Mouse (Mus musculus): ENCODE data around the gene Foxred2. TPM values are rescaled to one million over a fixed set of nuclear protein-coding genes. Genes with fewer than 3 reads are reported as not detected.

The Foxred2 gene
- polyA plus RNA-seq, 1 experiment = 10.9 TPM

GRCm38 (mm10) chr15:77925195-77925594 lies 31.3 kb downstream of the Foxred2 start:
- peaks cover 55% of the 10 kb centered on the region for H3K36me3 ChIP-seq (ENCODE audit: control insufficient read depth, insufficient read depth, low read length, poor library complexity, severe bottlenecking)

GRCm38 (mm10) chr15:77923267-77924035 lies 33.1 kb downstream of the Foxred2 start:
- Histone ChIP-seq H3K4me1 (ENCODE audit: control insufficient read depth, insufficient read depth, low read length) (no peaks in the 10 kb centered on the region), H3K36me3 (ENCODE audit: control insufficient read depth, insufficient read depth, low read length, poor library complexity, severe bottlenecking) (peaks cover 55% of the 10 kb centered on the region), H3K4me3 (ENCODE audit: low read depth, low read length) (no peak overlapping the region), H3K9me3 (replicated peaks; ENCODE audit: control insufficient read depth, insufficient read depth, low read length, poor library complexity, severe bottlenecking) (no peaks in the 10 kb centered on the region), H3K27me3 (ENCODE audit: control insufficient read depth, insufficient read depth, low read length, poor library complexity, severe bottlenecking) (no peaks in the 10 kb centered on the region), H3K9ac (ENCODE audit: low read depth, poor library complexity, severe bottlenecking) (no peak overlapping the region), H3K27ac (ENCODE audit: insufficient read depth, low read length) (no peak overlapping the region)
- TF ChIP-seq EP300 (IDR thresholded peaks at IDR 0.05; ENCODE audit: insufficient read depth, low read depth, low read length) (no peak), POLR2A (IDR thresholded peaks at IDR 0.05; ENCODE audit: insufficient read depth, low read length) (no peak), CTCF (IDR thresholded peaks at IDR 0.05; ENCODE audit: low read depth, low read length) (no peak)

More at GRCm38 (mm10) chr15:77925195-77925594, 31.3 kb downstream of the Foxred2 start:
- TF ChIP-seq EP300 (IDR thresholded peaks at IDR 0.05; ENCODE audit: insufficient read depth, low read depth, low read length) (no peak), POLR2A (IDR thresholded peaks at IDR 0.05; ENCODE audit: insufficient read depth, low read length) (no peak), CTCF (IDR thresholded peaks at IDR 0.05; ENCODE audit: low read depth, low read length) (no peak)
- Histone ChIP-seq H3K4me3 (ENCODE audit: low read depth, low read length) (no peak overlapping the region), H3K9ac (ENCODE audit: low read depth, poor library complexity, severe bottlenecking) (no peak overlapping the region), H3K27ac (ENCODE audit: insufficient read depth, low read length) (no peak overlapping the region), H3K4me1 (ENCODE audit: control insufficient read depth, insufficient read depth, low read length) (no peaks in the 10 kb centered on the region), H3K9me3 (replicated peaks; ENCODE audit: control insufficient read depth, insufficient read depth, low read length, poor library complexity, severe bottlenecking) (no peaks in the 10 kb centered on the region), H3K27me3 (ENCODE audit: control insufficient read depth, insufficient read depth, low read length, poor library complexity, severe bottlenecking) (no peaks in the 10 kb centered on the region)

GRCm38 (mm10) chr15:77922710-77923109 lies 33.8 kb downstream of the Foxred2 start:
- H3K36me3 ChIP-seq (ENCODE audit: control insufficient read depth, insufficient read depth, low read length, poor library complexity, severe bottlenecking) = peaks cover 55% of the 10 kb centered on the region
- H3K27me3 ChIP-seq (ENCODE audit: control insufficient read depth, insufficient read depth, low read length, poor library complexity, severe bottlenecking) = no peaks in the 10 kb centered on the region
- no peak overlapping the region for H3K9ac ChIP-seq (ENCODE audit: low read depth, poor library complexity, severe bottlenecking)
- no peaks in the 10 kb centered on the region for H3K4me1 ChIP-seq (ENCODE audit: control insufficient read depth, insufficient read depth, low read length)
- no peak overlapping the region for H3K4me3 ChIP-seq (ENCODE audit: low read depth, low read length)
- TF ChIP-seq CTCF (IDR thresholded peaks at IDR 0.05; ENCODE audit: low read depth, low read length) (no peak), POLR2A (IDR thresholded peaks at IDR 0.05; ENCODE audit: insufficient read depth, low read length) (no peak), EP300 (IDR thresholded peaks at IDR 0.05; ENCODE audit: insufficient read depth, low read depth, low read length) (no peak)
- H3K9me3 ChIP-seq (replicated peaks; ENCODE audit: control insufficient read depth, insufficient read depth, low read length, poor library complexity, severe bottlenecking) = no peaks in the 10 kb centered on the region
- no peak overlapping the region for H3K27ac ChIP-seq (ENCODE audit: insufficient read depth, low read length)

- Histone ChIP-seq H3K9ac (ENCODE audit: low read depth, poor library complexity, severe bottlenecking) (no peak overlapping the region), H3K4me1 (ENCODE audit: control insufficient read depth, insufficient read depth, low read length) (no peaks in the 10 kb centered on the region), H3K27ac (ENCODE audit: insufficient read depth, low read length) (no peak overlapping the region), H3K9me3 (replicated peaks; ENCODE audit: control insufficient read depth, insufficient read depth, low read length, poor library complexity, severe bottlenecking) (no peaks in the 10 kb centered on the region), H3K4me3 (ENCODE audit: low read depth, low read length) (no peak overlapping the region), H3K27me3 (ENCODE audit: control insufficient read depth, insufficient read depth, low read length, poor library complexity, severe bottlenecking) (no peaks in the 10 kb centered on the region), H3K36me3 (ENCODE audit: control insufficient read depth, insufficient read depth, low read length, poor library complexity, severe bottlenecking) (peaks cover 45% of the 10 kb centered on the region)
- TF ChIP-seq CTCF (IDR thresholded peaks at IDR 0.05; ENCODE audit: low read depth, low read length) (no peak), POLR2A (IDR thresholded peaks at IDR 0.05; ENCODE audit: insufficient read depth, low read length) (no peak), EP300 (IDR thresholded peaks at IDR 0.05; ENCODE audit: insufficient read depth, low read depth, low read length) (no peak)
Measured at GRCm38 (mm10) chr15:77921636-77922035, 34.9 kb downstream of the Foxred2 start.

- Histone ChIP-seq H3K9me3 (replicated peaks; ENCODE audit: control insufficient read depth, insufficient read depth, low read length, poor library complexity, severe bottlenecking) (no peaks in the 10 kb centered on the region), H3K4me1 (ENCODE audit: control insufficient read depth, insufficient read depth, low read length) (no peaks in the 10 kb centered on the region), H3K4me3 (ENCODE audit: low read depth, low read length) (no peak overlapping the region), H3K27me3 (ENCODE audit: control insufficient read depth, insufficient read depth, low read length, poor library complexity, severe bottlenecking) (no peaks in the 10 kb centered on the region), H3K36me3 (ENCODE audit: control insufficient read depth, insufficient read depth, low read length, poor library complexity, severe bottlenecking) (peaks cover 38% of the 10 kb centered on the region), H3K27ac (ENCODE audit: insufficient read depth, low read length) (no peak overlapping the region), H3K9ac (ENCODE audit: low read depth, poor library complexity, severe bottlenecking) (no peak overlapping the region)
- TF ChIP-seq POLR2A (IDR thresholded peaks at IDR 0.05; ENCODE audit: insufficient read depth, low read length) = no peak
- TF ChIP-seq CTCF (IDR thresholded peaks at IDR 0.05; ENCODE audit: low read depth, low read length) = peak; percentile 19
Measured at GRCm38 (mm10) chr15:77920511-77921462, 35.7 kb downstream of the Foxred2 start.

Data from ES-Bruce4 (cell line).